Mouse (Mus musculus): ENCODE data around the gene Map1b. TPM values are rescaled to one million over a fixed set of nuclear protein-coding genes. Genes with fewer than 3 reads are reported as not detected.

Gene Map1b
- total RNA-seq, 2 experiments from 2014 or later: 60.8 to 63.4 TPM

DNA sequence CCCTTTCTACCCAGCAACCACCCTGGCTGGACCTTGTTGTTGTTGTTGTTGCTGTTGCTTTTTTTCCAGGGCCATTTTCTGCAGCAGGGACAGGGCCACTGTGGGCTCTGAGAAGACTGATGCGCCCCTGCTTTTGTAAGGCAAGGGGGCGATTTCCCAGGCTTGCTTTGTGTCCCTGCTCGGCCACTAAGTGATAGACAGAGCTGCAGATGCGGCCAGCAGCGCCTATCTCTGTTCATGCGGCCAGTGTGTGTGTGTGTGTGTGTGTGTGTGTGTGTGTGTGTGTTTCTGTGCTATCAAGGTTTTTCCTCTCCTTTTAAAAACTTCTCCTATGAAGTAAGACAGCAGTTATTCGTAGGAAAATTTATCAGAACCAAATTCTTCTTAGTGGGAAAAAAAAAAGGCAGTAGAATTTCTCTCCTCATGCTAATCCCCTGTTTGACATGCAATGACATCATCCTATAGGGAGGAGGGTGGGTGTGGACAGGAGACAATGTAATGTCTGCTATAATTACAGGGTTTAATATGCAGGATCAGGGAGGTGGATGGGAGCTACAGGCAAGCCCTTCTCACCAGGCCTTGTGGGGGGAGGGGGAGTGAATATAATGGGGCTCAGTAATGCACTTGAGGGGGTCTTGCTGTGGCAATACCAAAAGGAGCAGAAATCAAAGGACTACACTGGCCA, 23.6 kb downstream of the Map1b start:
- DNase-seq (ENCODE audit: low spot score in 2 of 2): no peak

DNA sequence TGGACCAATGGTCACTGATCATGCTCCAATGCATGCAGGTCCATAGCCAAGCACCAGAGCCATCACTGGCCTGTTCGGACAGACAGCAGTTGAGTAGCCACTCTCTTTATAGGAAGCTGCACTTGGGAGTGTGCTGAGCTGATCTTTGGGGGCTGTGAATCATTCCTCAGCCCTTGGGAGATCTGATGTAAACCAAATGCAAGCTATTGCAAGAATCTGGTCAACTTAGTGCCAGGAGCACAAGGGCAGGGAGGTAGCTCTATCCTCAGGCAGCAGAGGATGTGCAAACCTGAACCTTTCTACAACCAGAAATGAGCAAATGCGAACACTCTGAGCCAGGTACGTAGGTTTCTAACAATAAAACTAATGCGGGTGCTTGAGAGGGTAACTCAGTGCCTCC, 26.3 kb downstream of the Map1b start:
- DNase-seq (ENCODE audit: low spot score in 2 of 2): no peak

DNA sequence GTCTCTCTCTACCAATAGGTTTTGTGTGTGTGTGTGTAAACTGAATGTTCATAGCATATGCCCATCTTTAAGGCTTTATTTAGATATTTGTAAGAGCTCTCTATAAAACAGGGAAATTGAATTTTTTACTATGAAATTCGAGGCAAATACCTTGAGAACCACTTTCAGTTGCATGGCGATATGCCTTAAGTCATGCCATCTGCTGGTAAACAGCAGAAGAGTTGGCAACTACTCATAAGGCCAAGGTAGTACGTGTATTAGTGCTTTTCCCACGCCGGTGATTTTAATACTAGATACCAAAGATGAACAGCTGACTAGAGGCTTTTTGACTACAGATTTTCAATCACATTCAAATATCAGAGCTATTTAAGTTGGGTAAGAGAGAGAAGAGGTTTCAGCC, 27.2 kb downstream of the Map1b start:
- DNase-seq (ENCODE audit: low spot score in 2 of 2): no peak

DNA sequence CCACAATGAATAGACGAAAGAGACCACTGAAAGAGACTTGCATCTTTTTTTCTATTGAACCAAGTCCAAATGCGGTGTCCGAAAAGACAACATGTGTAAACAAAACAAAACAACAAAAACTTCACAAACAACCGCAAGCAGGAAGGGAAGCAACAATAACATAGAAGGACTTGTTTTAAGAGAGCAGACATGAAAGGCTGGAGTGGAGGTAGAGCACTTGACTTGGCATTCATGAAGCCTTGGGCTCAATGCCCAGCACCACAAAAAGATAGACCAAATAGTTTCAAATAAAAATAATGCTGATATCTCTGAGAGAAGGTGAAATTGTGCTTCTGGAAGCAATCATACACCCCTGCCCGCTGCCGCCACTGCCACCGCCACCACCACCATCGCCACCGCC, 30.5 kb downstream of the Map1b start:
- no peak for DNase-seq (ENCODE audit: low spot score in 2 of 2)

DNA sequence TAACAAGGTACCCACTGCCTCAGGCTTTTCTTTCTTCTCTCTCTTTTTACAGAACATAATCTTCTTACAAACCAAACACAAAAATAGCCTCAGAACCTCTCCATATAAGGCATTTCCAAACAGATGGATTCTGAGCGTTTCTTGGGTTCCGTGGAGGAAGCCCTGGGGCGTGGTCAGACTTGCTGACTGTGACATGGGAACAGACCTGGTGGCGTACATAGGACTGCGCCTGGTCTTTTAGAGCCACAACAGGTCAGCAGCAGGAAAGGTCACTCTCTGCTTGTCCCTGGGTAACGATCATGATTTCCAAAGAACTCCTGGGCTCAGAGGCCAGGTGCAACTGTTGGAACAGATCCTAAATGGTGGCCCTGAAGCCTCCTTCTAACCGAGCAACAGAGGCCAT, 31.0 kb downstream of the Map1b start:
- DNase-seq (ENCODE audit: low spot score in 2 of 2): no peak

DNA sequence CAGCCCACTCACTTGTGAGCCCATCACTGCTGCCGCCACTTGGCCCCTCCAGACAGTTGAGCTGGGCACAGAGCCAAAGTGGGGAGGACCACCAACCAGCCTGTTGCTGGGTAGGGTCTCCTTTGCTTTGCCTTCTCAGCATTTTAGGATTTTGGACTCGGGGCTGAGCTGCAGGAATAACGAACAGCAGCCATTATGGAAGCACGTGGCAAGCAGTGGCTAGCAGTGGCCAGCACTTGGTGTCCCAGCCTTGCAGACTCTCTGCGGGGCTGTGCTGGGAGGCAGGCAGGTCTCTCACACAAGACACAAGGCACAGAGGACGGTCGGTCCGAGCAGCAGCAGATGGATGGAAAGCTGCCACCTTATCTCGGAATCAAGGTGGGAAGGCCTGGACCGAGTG, 31.4 kb downstream of the Map1b start:
- no peak for DNase-seq (ENCODE audit: low spot score in 2 of 2)

DNA sequence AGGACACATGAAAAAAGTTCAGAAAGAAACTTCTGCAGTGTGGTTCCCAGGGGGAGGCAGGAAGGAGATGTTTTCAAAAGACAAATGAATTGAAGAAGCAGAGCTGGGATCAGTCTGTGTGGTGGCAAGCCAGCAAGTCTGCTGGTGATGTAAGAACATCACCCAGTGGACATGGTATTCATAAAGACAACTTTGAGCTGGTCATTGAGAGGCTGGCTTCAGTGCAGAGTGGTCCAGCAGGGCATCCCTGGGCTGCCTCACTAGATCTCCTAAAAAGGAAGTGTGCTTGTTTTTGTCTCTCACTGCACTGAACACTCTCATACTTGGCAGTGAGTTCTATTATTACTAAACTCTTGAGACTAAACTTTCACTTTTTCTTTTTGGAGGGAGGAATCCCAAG, 32.9 kb downstream of the Map1b start:
- no peak for DNase-seq (ENCODE audit: low spot score in 2 of 2)

DNA sequence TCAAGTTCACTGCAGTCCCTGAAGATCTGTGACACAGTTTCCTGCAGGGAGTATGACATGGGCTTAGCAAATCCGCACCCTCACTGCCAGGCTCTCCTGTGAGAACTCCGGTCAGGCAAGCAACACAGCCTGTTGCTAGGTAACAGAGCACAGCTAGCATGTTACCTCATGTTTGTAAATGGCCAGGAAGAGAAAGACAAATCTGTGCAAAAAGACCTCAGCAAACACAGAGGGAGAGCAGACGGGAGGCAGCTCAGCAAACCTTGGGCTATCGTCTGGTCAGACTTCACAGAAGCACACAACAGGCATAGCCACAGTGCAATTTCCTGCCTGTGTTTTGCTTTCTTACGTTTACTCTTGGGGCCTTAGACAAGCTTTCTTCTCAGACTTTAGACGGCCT, 40.9 kb downstream of the Map1b start:
- no peak for DNase-seq (ENCODE audit: low spot score in 2 of 2)

DNA sequence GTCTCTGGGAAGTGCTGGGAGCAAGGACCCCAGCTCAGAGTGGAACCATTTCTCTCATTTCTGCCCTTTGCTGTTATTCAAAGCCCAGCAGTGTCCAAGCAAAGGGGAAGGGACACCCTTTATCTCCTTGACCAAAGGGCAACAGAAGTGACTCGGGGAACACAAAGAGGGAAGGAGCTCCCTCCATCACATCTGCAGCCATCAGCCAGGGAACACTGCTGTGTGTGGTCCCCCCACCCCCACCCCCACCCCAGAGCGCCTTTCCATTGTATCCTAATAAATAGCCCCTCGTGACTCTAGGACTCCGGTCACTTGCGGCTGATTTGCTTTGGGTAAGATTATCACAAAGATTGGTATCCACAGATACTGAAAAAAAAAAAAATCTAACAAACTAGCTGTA, 41.3 kb downstream of the Map1b start:
- DNase-seq (ENCODE audit: low spot score in 2 of 2): no peak

DNA sequence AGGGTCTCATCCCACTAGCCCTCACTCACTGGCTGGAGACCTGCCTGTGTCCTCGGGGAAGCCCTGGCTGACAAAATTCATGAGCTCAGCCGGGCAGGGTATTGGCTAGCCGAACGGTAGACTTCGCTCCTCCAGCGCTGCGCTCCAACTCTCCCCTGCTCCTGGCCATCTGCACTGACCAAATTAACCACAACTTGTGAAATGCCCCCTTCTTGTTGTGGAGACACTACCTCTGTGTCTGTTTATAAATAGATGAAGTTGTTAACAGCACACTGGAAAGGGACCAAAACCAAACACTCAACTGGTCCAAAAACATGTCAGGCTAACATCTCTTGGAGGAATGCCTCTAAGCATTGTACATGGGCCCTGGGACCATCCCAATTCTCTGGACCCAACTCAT, 42.2 kb downstream of the Map1b start:
- no peak for DNase-seq (ENCODE audit: low spot score in 2 of 2)

DNA sequence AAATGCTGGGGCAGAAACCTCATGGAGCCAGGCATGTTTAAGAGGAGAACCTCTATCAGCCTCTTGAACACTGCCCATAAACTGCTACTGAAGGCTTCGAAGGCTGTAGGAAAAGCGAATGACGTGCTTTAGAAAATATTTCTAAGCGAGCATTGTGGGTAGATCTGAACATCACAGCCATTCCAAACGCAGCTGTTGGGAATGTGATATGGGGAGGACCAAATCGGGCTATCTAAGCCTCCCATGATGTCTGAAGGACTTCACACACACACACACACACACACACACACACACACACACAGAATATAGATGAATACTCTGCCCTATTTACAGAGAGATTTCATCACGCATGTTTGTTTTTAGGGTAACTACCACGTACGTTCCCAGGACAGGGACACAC, 44.3 kb downstream of the Map1b start:
- no peak for DNase-seq (ENCODE audit: low spot score in 2 of 2)

DNA sequence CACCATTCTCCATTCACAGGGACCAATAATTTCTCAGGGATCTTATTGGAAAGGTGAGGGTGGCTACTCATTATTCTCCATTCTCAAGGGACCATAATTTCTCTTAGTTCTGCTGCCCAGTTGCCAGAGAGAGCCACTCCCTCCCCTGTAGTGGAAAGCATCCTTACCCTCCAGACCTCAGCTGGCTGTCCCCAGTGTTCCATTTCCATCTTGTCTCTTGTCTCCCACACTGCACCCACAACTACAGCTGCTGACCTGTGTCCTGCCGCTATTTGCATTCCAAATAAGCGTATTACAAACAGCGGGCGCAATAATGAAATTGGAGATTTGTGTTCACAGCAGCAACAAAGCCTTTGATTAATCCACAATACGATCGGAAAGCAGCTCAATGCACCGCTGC, 46.3 kb downstream of the Map1b start:
- no peak for DNase-seq (ENCODE audit: low spot score in 2 of 2)

DNA sequence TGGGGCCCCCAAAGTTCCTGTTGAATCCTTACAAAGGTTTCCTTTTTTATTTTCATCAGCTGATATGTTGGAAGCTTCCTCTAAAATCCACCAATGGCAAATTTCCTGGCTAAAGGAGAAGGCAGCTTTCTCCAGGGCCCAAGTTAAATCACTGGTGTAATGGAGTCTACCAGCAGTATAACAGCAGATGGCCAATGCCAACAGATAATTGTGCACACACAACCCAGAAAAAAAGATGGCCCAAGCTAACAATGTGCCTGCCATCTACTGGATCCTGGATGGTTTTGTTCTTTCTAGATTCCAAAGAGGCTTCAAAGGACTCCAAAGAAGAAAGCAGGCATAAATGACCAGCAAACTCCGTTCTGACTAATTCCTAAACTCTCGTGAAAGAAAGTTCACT, 48.1 kb downstream of the Map1b start:
- no peak for DNase-seq (ENCODE audit: low spot score in 2 of 2)

DNA sequence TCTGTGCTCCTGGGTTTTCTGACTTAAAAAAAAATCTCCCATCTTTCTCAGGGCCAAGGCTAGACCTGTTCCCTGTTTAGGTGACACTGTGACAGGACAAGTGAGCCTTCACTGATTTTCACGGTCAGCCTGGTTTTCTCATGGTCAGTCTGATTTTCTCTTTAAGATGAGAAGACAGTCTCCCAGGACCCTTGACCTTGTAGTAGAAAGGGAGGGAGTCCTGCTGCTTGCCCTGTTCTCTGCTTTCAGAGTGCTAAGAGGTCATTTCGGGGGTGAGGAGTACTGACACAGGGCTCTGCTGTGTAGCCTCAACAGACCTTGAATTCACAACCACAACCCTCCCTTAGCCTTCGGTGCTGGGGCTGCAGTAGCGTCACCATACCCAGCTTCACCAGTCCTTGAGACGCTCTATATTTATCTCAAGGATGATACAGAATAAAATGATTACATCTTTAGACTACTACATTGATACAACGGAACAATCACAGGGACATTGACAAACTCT, 49.5 kb downstream of the Map1b start:
- DNase-seq (ENCODE audit: low spot score in 2 of 2): no peak

DNA sequence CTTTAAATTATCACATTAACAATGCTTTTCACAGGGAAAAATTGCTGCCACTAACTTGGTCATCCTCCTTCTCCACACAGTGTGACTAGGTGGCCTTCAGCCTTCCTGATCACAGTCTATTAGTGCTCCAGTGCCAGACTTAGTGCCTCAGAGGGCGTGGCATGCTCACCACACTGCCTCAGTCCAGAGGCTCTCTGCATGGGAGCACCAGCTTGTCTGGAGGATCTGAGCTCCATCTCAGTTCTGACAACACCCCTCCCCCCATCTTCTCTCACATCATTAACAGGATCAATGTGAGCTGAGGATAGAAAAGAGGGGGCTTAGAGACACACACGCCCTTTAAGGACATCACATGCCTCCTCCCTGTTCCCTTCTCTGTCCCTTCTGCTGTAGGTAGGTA, 50.3 kb downstream of the Map1b start:
- no peak for DNase-seq (ENCODE audit: low spot score in 2 of 2)

DNA sequence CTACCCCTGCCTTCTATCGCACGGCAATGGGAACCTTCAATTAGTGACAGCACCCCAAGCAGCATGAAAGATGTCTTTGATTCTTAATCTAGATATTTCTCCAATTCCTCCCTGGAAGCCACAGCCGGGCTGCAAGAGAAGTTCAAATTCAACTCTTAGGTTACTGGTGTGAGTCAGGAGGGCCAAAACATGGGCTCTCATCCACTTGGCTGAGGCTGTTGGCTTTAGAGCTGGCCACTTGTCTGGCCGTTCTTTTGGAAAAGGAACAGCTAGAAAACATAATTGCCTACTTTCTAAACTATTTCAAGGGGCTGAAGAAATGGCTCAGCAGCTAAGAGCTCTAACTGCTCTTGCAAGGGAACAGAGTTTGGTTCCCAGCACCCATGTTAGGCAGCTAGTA, 51.8 kb downstream of the Map1b start:
- DNase-seq (ENCODE audit: low spot score in 2 of 2): peak in 1 of 2 experiments; percentile 33

DNA sequence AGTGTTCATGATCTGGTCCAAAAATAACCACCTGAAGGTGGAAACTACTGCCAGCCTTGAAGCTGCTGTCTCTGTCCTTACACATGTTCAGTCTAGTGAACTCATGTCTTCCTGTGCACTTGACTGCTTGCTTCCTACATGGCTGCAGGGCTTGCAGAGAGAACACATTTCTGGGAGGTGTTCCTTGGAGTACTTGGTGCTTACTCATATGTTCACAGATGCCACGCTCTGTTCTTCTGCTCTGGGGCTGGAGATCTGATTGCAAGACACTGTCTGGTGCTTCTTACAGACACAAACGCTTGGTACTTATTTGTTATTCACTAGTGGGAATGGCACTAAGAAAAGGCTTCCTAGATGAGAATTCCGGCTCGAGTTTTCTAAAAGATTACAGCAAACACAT, 54.5 kb downstream of the Map1b start:
- DNase-seq (ENCODE audit: low spot score in 2 of 2): no peak

DNA sequence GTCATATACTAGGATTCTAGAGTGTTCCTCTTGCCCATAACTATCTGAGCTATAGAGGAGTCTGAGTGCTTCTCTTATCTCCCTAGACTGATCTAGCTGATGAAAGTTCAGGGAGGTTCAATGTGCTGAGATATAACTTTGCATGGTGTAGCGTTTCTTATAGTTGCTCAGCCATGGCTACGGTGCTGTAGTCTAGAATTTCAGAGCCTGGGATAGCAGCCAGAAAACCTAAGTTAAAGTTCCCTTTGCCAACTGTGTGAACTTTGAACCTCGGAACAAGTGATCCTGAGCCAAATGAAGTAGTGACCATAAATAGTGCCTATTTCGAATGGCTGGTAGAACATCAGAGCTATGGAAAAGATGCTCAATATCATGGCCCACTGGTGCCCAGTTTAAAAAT, 56.7 kb downstream of the Map1b start:
- no peak for DNase-seq (ENCODE audit: low spot score in 2 of 2)

DNA sequence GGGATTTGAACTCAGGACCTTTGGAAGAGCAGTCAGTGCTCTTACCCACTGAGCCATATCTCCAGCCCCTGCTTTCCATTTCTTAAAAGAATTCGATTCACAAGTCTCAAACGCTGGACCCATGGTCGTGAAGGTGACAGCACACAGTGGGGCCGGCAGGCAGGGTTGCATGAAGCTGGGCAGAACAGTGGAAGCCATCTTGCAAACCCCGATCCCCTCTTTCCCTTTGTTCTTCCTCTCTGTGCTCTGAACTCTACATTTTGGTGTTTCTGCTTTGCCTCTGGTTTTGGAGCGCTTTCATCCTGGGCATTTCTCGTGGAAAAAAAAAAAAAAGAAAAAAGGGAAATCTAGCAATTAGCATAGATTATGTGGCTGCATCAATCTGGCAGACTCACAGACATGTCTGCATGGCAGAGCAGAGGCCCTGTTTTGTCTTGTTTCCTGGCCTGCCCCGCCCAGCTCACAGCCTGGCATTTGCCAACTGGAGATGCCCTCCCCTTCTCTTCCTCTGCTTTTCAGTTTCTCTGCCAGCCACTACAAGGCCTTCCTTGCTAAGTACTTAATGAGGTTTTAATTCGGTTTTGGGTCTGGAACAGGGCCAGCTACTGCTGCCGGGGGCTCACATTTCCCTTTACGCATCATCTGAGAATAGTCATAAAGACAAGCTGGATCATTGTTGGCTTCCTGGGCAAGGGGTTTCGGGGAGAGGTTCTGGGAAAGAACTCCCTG, 57.5 kb downstream of the Map1b start:
- DNase-seq (ENCODE audit: low spot score in 2 of 2): peak in 1 of 2 experiments; percentile 22

DNA sequence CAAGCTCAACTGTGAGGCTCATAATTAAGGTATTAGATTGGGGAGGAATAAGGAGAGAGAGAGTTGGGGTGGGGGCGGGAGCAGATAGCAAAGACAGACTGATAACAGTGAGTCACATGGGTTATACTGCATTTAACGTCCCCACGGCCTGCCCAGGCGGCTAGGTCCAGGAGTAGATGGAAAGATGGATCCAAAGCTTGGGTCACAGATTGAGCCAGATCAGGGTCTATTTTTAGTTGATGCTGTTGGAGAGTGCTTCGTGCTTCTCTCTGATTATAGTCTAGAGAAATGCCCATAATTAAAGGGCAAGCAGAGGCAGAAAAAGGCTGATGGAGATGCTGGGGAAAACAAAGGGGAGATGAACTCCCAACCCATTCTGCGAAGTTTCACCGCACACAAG, 61.4 kb downstream of the Map1b start:
- DNase-seq (ENCODE audit: low spot score in 2 of 2): no peak

DNA sequence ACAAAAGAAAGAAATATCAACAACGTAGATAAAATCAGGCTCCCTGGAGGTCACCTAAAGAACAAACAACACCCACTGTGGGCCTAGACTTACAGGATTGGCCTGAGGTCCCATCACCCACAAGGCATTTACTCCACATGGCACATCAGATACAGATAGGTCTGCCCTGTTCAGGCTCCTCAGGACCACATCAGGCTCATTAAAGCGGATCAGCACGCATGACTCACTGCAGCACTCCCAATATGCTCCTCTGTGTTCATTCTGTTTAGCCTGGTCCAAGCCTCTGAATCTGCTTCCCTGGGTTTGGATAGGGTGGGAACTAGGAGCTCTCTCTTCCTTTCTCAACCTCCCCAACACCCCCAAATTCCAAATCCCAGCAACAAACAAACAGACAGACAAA, 63.9 kb downstream of the Map1b start:
- DNase-seq (ENCODE audit: low spot score in 2 of 2): no peak

DNA sequence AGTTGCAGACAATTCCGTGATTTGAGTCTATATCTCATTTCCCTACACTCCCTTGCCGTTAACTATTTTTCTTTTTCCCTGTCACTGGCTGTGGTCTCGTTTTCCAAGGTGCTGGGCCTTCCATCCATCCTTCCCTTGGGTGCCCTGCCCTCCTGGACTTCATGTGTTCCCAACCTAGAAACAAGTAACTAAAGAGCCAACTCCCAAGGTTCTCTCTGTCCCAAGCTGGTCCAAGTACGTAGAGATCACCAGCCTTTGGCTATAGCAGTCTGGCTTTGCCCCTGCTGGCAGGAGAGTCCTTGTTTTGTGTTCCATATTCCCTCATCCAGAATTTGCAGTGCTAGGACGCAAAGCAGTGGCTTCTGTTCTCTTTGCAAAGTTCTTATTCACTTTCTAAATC, 65.1 kb downstream of the Map1b start:
- no peak for DNase-seq (ENCODE audit: low spot score in 2 of 2)

DNA sequence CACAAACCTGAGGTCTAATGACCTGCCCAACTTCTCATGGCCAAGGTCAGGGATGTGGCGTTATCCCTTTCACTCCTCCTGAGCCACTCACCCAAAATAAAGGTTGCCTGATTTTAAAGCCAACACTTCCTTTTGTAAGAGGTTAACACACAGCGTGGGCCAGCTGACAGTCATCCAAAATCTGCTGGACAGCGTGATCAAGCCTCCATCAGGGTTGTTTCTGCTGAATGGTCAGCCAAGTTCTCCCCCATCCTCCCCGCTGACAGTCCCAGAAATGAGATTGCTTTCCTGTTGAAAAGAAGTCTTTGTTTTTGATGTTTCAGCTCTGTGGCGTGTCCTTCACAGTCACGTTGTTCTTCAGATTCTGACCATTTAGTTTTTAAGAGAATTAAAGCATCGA, 65.6 kb downstream of the Map1b start:
- peak in 1 of 2 experiments; percentile 40 for DNase-seq (ENCODE audit: low spot score in 2 of 2)

Measured in gastrocnemius, postnatal 4 days (tissue).